Mouse (Mus musculus) regulatory T cell (primary cell): ENCODE data around the gene Ptpn7.
"Not testable (repeated sequence)": the region's sequence is repeated elsewhere in the genome, so short reads cannot be mapped to it uniquely, and the experiment has no call there.

Experiments used
- in situ Hi-C: fragments of 300-600 bp; cut with MboI, MseI; formaldehyde crosslinking; loops from one replicate; pipeline ENCODE4 v1.15.1; 2025; ENCODE audit warnings: high pct_unique_total_duplicates

The Ptpn7 gene

GRCm38 (mm10) chr1:135183448-135183847, 50.9 kb downstream of the Ptpn7 start:
- in situ Hi-C loops, result no loop called here

- in situ Hi-C loops, result no loop called here
Measured at GRCm38 (mm10) chr1:135183941-135184570, 51.6 kb downstream of the Ptpn7 start.

GRCm38 (mm10) chr1:135185936-135186335, 53.4 kb downstream of the Ptpn7 start:
- in situ Hi-C loops, result no loop called here

- in situ Hi-C loops, result no loop called here
Measured at GRCm38 (mm10) chr1:135186427-135186826, 53.9 kb downstream of the Ptpn7 start.

GRCm38 (mm10) chr1:135187016-135187415, 54.5 kb downstream of the Ptpn7 start:
- in situ Hi-C loops, result not testable (repeated sequence)

- in situ Hi-C loops, result no loop called here
Measured at GRCm38 (mm10) chr1:135188197-135188596, 55.7 kb downstream of the Ptpn7 start.

GRCm38 (mm10) chr1:135189186-135189585, 56.7 kb downstream of the Ptpn7 start:
- in situ Hi-C loops, result no loop called here

GRCm38 (mm10) chr1:135194335-135194734, 61.8 kb downstream of the Ptpn7 start:
- in situ Hi-C loops, result not testable (repeated sequence)
